Mouse (Mus musculus) gastrocnemius, postnatal 4 days (tissue): Measurements from ENCODE around the gene Tcte3. TPM values are rescaled to one million over a fixed set of nuclear protein-coding genes. Genes with fewer than 3 reads are reported as not detected.

Source experiments
- total RNA-seq, 2 experiments: library from RNA; stranded (reverse); gene quantifications; 2 replicates each; pipeline ENCODE4 v1.2.3; 2021

Gene Tcte3
- total RNA-seq, 2 experiments from 2014 or later = 0.73 to 2.1 TPM

Other genes with a start within 250 kb of the Tcte3 start
- 1 to 10 TPM; 3.5 to 4.2 TPM for gene Wdr27, start 98.3 kb downstream of the Tcte3 start, total RNA-seq
- 10 to 100 TPM; 24.3 to 25.3 TPM for gene 1600012H06Rik, start 98.3 kb downstream of the Tcte3 start, total RNA-seq
- 10 to 100 TPM; 75.3 to 81.4 TPM for gene Phf10, start 80.2 kb downstream of the Tcte3 start, total RNA-seq
- gene 9030025P20Rik, start 63.0 kb downstream of the Tcte3 start, total RNA-seq = 1 to 10 TPM; 4.0 to 5.1 TPM
- gene Gm3417, start 62.7 kb downstream of the Tcte3 start, total RNA-seq = under 1 TPM in 1 of 2 experiments, not detected in 1; 0.49 TPM
- 1 to 10 TPM; 3.4 to 4.8 TPM for gene Gm3435, start 31.3 kb downstream of the Tcte3 start, total RNA-seq
- gene Ermard, start 280 bp downstream of the Tcte3 start, total RNA-seq = 10 to 100 TPM; 35.0 to 41.9 TPM
- 1 to 10 TPM; 2.8 to 3.7 TPM for gene Gm3448, start within 50 bp of the Tcte3 start, total RNA-seq